Mouse (Mus musculus): Measurements from ENCODE around the gene Batf.
"Not testable (repeated sequence)": the region's sequence is repeated elsewhere in the genome, so short reads cannot be mapped to it uniquely, and the experiment has no call there.

GRCm38 (mm10) chr12:85662232-85662631 is 24.2 kb upstream of the Batf start:
- TF ChIP-seq CTCF (conservative IDR thresholded peaks at IDR 0.05; ENCODE audit: low read length); POU5F1 (IDR thresholded peaks at IDR 0.05; ENCODE audit: borderline replicate concordance, low read length): not testable (repeated sequence)

All from E14TG2a.4 (cell line).